Mouse (Mus musculus) limb, embryonic 11.5 days (tissue): ENCODE results near the gene Tmprss5. TPM values are rescaled to one million over a fixed set of nuclear protein-coding genes. Genes with fewer than 3 reads are reported as not detected.

Experiments used
- ATAC-seq: fragments of 200-750 bp; cut with Nextera tagmentation; 2 replicates; pipeline ENCODE4 v1.8.0; 2017; ENCODE audit warnings: low read depth; ENCODE audit not compliant: insufficient number of reproducible peaks, low FRiP score, low TSS enrichment
- DNase-seq: peaks from one replicate; pipeline ENCODE4 v3.0.0-alpha.2; 2015; ENCODE audit warnings: low spot score
- H3K27ac ChIP-seq: fragments of 300-500 bp; sonication (generic); replicated peaks from 2 replicates; pipeline ENCODE4 v1.5.1; 2014; ENCODE audit warnings: low read depth, mild to moderate bottlenecking, low read length
- H3K27me3 ChIP-seq: fragments of 300-500 bp; sonication (generic); 2 replicates; pipeline ENCODE4 v1.6.1; 2014; ENCODE audit warnings: mild to moderate bottlenecking, low read length, mixed read lengths; ENCODE audit not compliant: control insufficient read depth, insufficient read depth
- H3K36me3 ChIP-seq: fragments of 300-500 bp; sonication (generic); 2 replicates; pipeline ENCODE4 v1.6.1; 2014; ENCODE audit warnings: mild to moderate bottlenecking, low read length, moderate library complexity, mixed read lengths; ENCODE audit not compliant: control insufficient read depth, insufficient read depth
- H3K4me1 ChIP-seq: fragments of 300-500 bp; sonication (generic); 2 replicates; pipeline ENCODE4 v1.6.1; 2014; ENCODE audit warnings: low read length, mixed read lengths; ENCODE audit not compliant: control insufficient read depth, insufficient read depth
- H3K4me2 ChIP-seq: fragments of 300-500 bp; sonication (generic); 2 replicates; pipeline ENCODE4 v1.6.1; 2014; ENCODE audit warnings: low read depth, mild to moderate bottlenecking, moderate library complexity; ENCODE audit not compliant: severe bottlenecking
- H3K4me3 ChIP-seq: fragments of 300-500 bp; sonication (generic); 2 replicates; pipeline ENCODE4 v1.5.1; 2014; ENCODE audit warnings: low read depth, low read length
- H3K9ac ChIP-seq: fragments of 300-500 bp; sonication (generic); 2 replicates; pipeline ENCODE4 v1.6.1; 2014; ENCODE audit warnings: mild to moderate bottlenecking, low read length
- H3K9me3 ChIP-seq: fragments of 300-500 bp; sonication (generic); 2 replicates; pipeline ENCODE4 v1.6.1; 2016; ENCODE audit warnings: low read length; ENCODE audit not compliant: control insufficient read depth
- WGBS: fragments of 180-500 bp; shearing (Covaris S2); extraction: QIAGEN DNeasy Blood & Tissue Kit; methylation state at CpG from one replicate; pipeline ENCODE4 v1.1.7; 2014; 5-methylcytosine and 5-hydroxymethylcytosine counted together
- polyA plus RNA-seq: library from polyadenylated mRNA; unstranded; fragments of >200 nt; fragmentation: Nextera tagmentation; extraction: Ambion mirVana; gene quantifications from 2 replicates; pipeline ENCODE4 v1.2.1, GENCODE M21; 2014

Tmprss5 gene
- polyA plus RNA-seq, 1 experiment from 2014 or later = not detected

DNA sequence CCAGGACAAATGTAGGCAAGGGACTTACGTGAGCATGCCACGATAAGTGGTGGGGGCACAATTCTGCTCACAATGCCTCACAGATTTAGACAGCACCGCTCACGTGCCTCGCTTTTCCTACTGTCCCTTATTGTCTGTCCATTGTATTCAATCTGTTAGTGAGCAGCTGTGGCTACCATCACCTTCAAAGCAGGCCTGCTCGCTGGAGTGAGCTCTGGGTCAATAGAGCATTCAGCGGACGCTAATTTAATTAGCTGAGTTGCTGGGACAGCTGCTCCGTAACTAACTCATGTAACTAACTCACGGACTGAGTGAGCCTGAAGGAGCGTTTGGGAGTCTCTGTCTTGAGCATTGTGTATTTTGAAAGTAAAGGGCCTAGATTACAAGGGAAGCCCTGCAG lies 6.3 kb downstream of the Tmprss5 start:
- H3K9ac ChIP-seq = no peak overlapping the region
- no peaks in the 10 kb centered on the region for H3K9me3 ChIP-seq
- no peak overlapping the region for H3K27ac ChIP-seq
- DNase-seq = no peak
- ATAC-seq = no peak
- no peak overlapping the region for H3K4me3 ChIP-seq
- WGBS = 42% methylated on average over 11 of the region's 11 CpGs
- H3K27me3 ChIP-seq = no peaks in the 10 kb centered on the region
- H3K4me1 ChIP-seq = no peaks in the 10 kb centered on the region
- no peaks in the 10 kb centered on the region for H3K36me3 ChIP-seq
- H3K4me2 ChIP-seq = no peak overlapping the region

- Histone ChIP-seq H3K36me3 (no peaks in the 10 kb centered on the region), H3K27ac (no peak overlapping the region), H3K4me1 (no peaks in the 10 kb centered on the region), H3K27me3 (no peaks in the 10 kb centered on the region), H3K9ac (no peak overlapping the region), H3K4me2 (no peak overlapping the region), H3K4me3 (no peak overlapping the region), H3K9me3 (no peaks in the 10 kb centered on the region)
- 93% methylated on average over 3 of the region's 3 CpGs for WGBS
- DNase-seq = no peak
- no peak for ATAC-seq
Measured at GRCm38 (mm10) chr9:49098871-49099270, 17.8 kb downstream of the Tmprss5 start.

GRCm38 (mm10) chr9:49102328-49102727 lies 21.3 kb downstream of the Tmprss5 start:
- Histone ChIP-seq H3K4me3 (no peak overlapping the region), H3K36me3 (no peaks in the 10 kb centered on the region), H3K4me1 (no peaks in the 10 kb centered on the region), H3K9me3 (no peaks in the 10 kb centered on the region), H3K9ac (no peak overlapping the region), H3K27ac (no peak overlapping the region), H3K4me2 (no peak overlapping the region), H3K27me3 (no peaks in the 10 kb centered on the region)
- ATAC-seq (no peak), DNase-seq (no peak)
- 68% methylated on average over 1 of the region's 1 CpGs for WGBS

DNA sequence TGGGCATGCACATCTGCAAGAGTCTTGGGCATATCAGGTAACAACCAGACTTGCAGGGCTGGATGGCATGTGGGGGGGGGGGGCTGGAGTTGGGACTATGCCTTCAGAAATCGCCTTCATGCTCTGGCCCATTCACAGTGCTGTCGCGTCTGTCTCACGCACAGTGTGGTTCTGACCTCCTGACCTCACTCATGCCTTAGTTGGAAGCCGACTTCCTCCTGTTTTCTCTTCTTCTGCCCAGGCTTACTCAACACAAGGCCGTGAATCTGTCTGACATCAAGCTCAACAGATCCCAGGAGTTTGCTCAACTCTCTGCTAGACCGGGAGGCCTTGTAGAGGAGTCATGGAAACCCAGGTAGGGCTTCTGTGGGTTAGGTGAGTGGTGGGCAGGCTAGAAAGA lies 28.0 kb downstream of the Tmprss5 start:
- no peak for DNase-seq
- no peak for ATAC-seq
- no peaks in the 10 kb centered on the region for H3K4me1 ChIP-seq
- H3K36me3 ChIP-seq = no peaks in the 10 kb centered on the region
- no peaks in the 10 kb centered on the region for H3K9me3 ChIP-seq
- no peaks in the 10 kb centered on the region for H3K27me3 ChIP-seq
- no peak overlapping the region for H3K4me2 ChIP-seq
- H3K4me3 ChIP-seq = no peak overlapping the region
- WGBS = 53% methylated on average over 7 of the region's 7 CpGs
- no peak overlapping the region for H3K9ac ChIP-seq
- no peak overlapping the region for H3K27ac ChIP-seq

- no peaks in the 10 kb centered on the region for H3K9me3 ChIP-seq
- H3K27me3 ChIP-seq = no peaks in the 10 kb centered on the region
- ATAC-seq = no peak
- no peaks in the 10 kb centered on the region for H3K4me1 ChIP-seq
- no peak for DNase-seq
- 72% methylated on average over 6 of the region's 6 CpGs for WGBS
- H3K4me2 ChIP-seq = no peak overlapping the region
- H3K9ac ChIP-seq = no peak overlapping the region
- no peak overlapping the region for H3K4me3 ChIP-seq
- H3K27ac ChIP-seq = no peak overlapping the region
- H3K36me3 ChIP-seq = no peaks in the 10 kb centered on the region
Measured at GRCm38 (mm10) chr9:49110476-49111220, 29.6 kb downstream of the Tmprss5 start.

DNA sequence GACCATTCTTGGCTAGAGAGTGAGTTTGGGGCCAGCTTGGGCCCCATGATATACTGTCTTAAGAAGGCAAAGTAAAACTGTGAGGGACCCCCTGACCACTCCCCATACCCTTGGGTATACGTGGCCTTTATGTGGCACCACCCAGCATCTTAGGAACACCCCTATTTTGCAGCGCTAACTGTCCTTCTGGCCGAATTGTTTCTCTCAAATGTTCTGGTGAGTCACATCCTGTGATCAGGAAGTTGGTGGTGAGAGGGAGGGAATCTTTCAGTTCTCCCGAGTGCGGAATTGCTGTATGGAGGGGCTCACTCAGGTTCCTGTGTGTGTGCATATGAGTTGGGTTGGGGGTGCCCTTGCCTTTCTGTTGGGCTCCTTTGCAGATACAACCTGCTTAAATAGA lies 30.2 kb downstream of the Tmprss5 start:
- Histone ChIP-seq H3K4me3 (no peak overlapping the region), H3K4me1 (no peaks in the 10 kb centered on the region), H3K9me3 (no peaks in the 10 kb centered on the region), H3K27me3 (no peaks in the 10 kb centered on the region), H3K9ac (no peak overlapping the region), H3K27ac (no peak overlapping the region), H3K36me3 (no peaks in the 10 kb centered on the region), H3K4me2 (no peak overlapping the region)
- no peak for ATAC-seq
- WGBS = 84% methylated on average over 5 of the region's 5 CpGs
- no peak for DNase-seq

GRCm38 (mm10) chr9:49118271-49118825 lies 37.3 kb downstream of the Tmprss5 start:
- Histone ChIP-seq H3K36me3 (no peaks in the 10 kb centered on the region), H3K4me3 (no peak overlapping the region), H3K27me3 (no peaks in the 10 kb centered on the region), H3K4me1 (no peaks in the 10 kb centered on the region), H3K9me3 (no peaks in the 10 kb centered on the region), H3K4me2 (no peak overlapping the region), H3K27ac (no peak overlapping the region), H3K9ac (no peak overlapping the region)
- 49% methylated on average over 3 of the region's 3 CpGs for WGBS
- no peak for DNase-seq
- no peak for ATAC-seq

- no peak overlapping the region for H3K4me2 ChIP-seq
- no peak overlapping the region for H3K27ac ChIP-seq
- H3K4me1 ChIP-seq = no peaks in the 10 kb centered on the region
- no peaks in the 10 kb centered on the region for H3K27me3 ChIP-seq
- H3K9me3 ChIP-seq = no peaks in the 10 kb centered on the region
- H3K9ac ChIP-seq = no peak overlapping the region
- no peak overlapping the region for H3K4me3 ChIP-seq
- 81% methylated on average over 4 of the region's 4 CpGs for WGBS
- DNase-seq = no peak
- H3K36me3 ChIP-seq = no peaks in the 10 kb centered on the region
- no peak for ATAC-seq
Measured at GRCm38 (mm10) chr9:49119759-49120158, 38.7 kb downstream of the Tmprss5 start.

DNA sequence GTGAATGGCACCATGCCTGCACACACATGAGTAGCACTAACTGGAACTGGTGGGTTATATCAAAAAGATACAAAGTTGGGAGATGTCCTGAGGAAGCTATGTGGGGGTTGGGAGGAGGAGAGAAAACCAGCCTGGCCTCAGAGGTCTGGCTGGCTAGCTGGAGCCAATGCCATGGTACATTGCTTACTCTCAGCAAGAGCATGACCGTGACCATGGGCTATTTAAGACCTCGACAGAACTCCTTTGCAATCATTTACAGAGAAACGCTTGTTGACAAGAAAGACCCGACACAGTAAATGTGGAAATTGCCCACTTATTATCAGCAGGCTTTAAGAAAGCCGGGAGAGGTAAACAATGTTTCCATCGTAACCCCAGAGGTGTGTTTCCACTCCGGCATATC lies 44.6 kb downstream of the Tmprss5 start:
- Histone ChIP-seq H3K4me3 (no peak overlapping the region), H3K9ac (no peak overlapping the region), H3K36me3 (no peaks in the 10 kb centered on the region), H3K9me3 (no peaks in the 10 kb centered on the region), H3K4me1 (no peaks in the 10 kb centered on the region), H3K27ac (no peak overlapping the region), H3K4me2 (no peak overlapping the region), H3K27me3 (no peaks in the 10 kb centered on the region)
- ATAC-seq (no peak), DNase-seq (no peak)
- 74% methylated on average over 7 of the region's 7 CpGs for WGBS
